33 mouse cellular contexts compared by ENCODE assay signal in genomic region chr1:133372113-133372512, GRCm38 (mm10). TPM values are rescaled to one million over a fixed set of nuclear protein-coding genes. Genes with fewer than 3 reads are reported as not detected.
DNase-seq lines count a peak whose midpoint lies in the region; ATAC-seq and TF ChIP-seq lines count a peak whose summit lies in the region.
"Had no signal": no experiment of that assay in that cellular context is flagged by ENCODE, and none has a peak within 500 bp of the region (broad histone marks: within the 10 kb centered on the region; RNA-seq: fewer than 3 reads in every experiment).

No protein-coding gene starts in this region.

- no peak for TF ChIP-seq CTCF in forebrain, postnatal 0 days (IDR thresholded peaks at IDR 0.05; ENCODE audit: low read depth)

- H3K4me3 ChIP-seq in forebrain, embryonic 10.5 days: no peak overlapping the region
- H3K4me3 ChIP-seq in forebrain, postnatal 0 days (ENCODE audit: low read depth, low read length): no peak overlapping the region
- no peak overlapping the region for H3K4me3 ChIP-seq in liver, embryonic 12.5 days
- H3K4me3 ChIP-seq: hindbrain, embryonic 12.5 days; megakaryocyte, embryonic 14.5 days; neural tube, embryonic 15.5 days had no signal

- no peaks in the 10 kb centered on the region for H3K9me3 ChIP-seq in forebrain, embryonic 10.5 days
- H3K9me3 ChIP-seq in forebrain, postnatal 0 days (ENCODE audit: low read length): no peaks in the 10 kb centered on the region
- no peaks in the 10 kb centered on the region for H3K9me3 ChIP-seq in liver, embryonic 12.5 days (replicated peaks)
- H3K9me3 ChIP-seq: G1E; hindbrain, embryonic 12.5 days; neural tube, embryonic 15.5 days had no signal

- H3K4me1 ChIP-seq in forebrain, embryonic 10.5 days: peaks cover 36% of the 10 kb centered on the region
- no peaks in the 10 kb centered on the region for H3K4me1 ChIP-seq in forebrain, postnatal 0 days (ENCODE audit: insufficient read depth)
- H3K4me1 ChIP-seq in liver, embryonic 12.5 days: peaks cover 31% of the 10 kb centered on the region

- H3K36me3 ChIP-seq in forebrain, embryonic 10.5 days (replicated peaks): no peaks in the 10 kb centered on the region
- H3K36me3 ChIP-seq in forebrain, postnatal 0 days (ENCODE audit: insufficient read depth): no peaks in the 10 kb centered on the region; the same call in 1 of the 2 replicates
- no peaks in the 10 kb centered on the region for H3K36me3 ChIP-seq in liver, embryonic 12.5 days
- H3K36me3 ChIP-seq: G1E; hindbrain, embryonic 12.5 days; neural tube, embryonic 15.5 days had no signal

- H3K9ac ChIP-seq in forebrain, postnatal 0 days: no peak overlapping the region
- no peak overlapping the region for H3K9ac ChIP-seq in liver, embryonic 12.5 days
- H3K9ac ChIP-seq: hindbrain, embryonic 12.5 days; neural tube, embryonic 15.5 days had no signal

- H3K27ac ChIP-seq in forebrain, embryonic 10.5 days: 0 out of 2 replicates have a peak overlapping the region, but pooled peaks have one; percentile 17
- no peak overlapping the region for H3K27ac ChIP-seq in forebrain, postnatal 0 days (ENCODE audit: low read depth, low read length)
- H3K27ac ChIP-seq in liver, embryonic 12.5 days: peak overlapping the region; percentile 58
- H3K27ac ChIP-seq: hindbrain, embryonic 12.5 days; neural tube, embryonic 15.5 days had no signal

- peaks cover 17% of the 10 kb centered on the region for H3K27me3 ChIP-seq in forebrain, embryonic 10.5 days (ENCODE audit: poor library complexity, severe bottlenecking)
- H3K27me3 ChIP-seq in forebrain, postnatal 0 days (ENCODE audit: insufficient read depth, low read length): no peaks in the 10 kb centered on the region
- no peaks in the 10 kb centered on the region for H3K27me3 ChIP-seq in liver, embryonic 12.5 days (replicated peaks)
- H3K27me3 ChIP-seq: hindbrain, embryonic 12.5 days; neural tube, embryonic 15.5 days had no signal

- no peak for DNase-seq in forebrain, embryonic 10.5 days (ENCODE audit: extremely low spot score, low spot score)
- no peak for DNase-seq in forebrain, postnatal 0 days
- DNase-seq in kidney, postnatal 36 days: peak; percentile 46 to 49
- no peak for DNase-seq in kidney, adult 8-10 months
- DNase-seq in cerebellum, adult 8-10 months: no peak
- DNase-seq in layer of hippocampus, adult 18-20 months (ENCODE audit: low spot score in 2 of 2): no peak
- DNase-seq in right cerebral cortex, postnatal 4 days: no peak
- DNase-seq: cerebellum, adult 11 months; cerebellum, postnatal 14 days; embryo, embryonic 11 days; heart, postnatal 10 days; left cerebral cortex, postnatal 4 days; lung, adult 18-20 months; lung, postnatal 14 days; spleen, adult 18-20 months; thymus, adult 18-20 months; thymus, postnatal 4 days had no signal

- no peak for ATAC-seq in forebrain, postnatal 0 days
- peak; percentile 29 for ATAC-seq in liver, embryonic 12.5 days
- ATAC-seq: activated CD4-positive, CD25-positive, alpha-beta regulatory T cell, adult 4 months; inflammation-experienced regulatory T-cells, adult 6 months; midbrain, embryonic 16.5 days had no signal

- H3K4me2 ChIP-seq in forebrain, postnatal 0 days (ENCODE audit: low read depth): no peak overlapping the region
- H3K4me2 ChIP-seq in liver, embryonic 12.5 days: no peak overlapping the region
- H3K4me2 ChIP-seq: heart, embryonic 11.5 days; hindbrain, embryonic 12.5 days; neural tube, embryonic 15.5 days had no signal

- 82% methylated on average over 8 of the region's 8 CpGs for WGBS in forebrain, embryonic 10.5 days
- 79% methylated on average over 8 of the region's 8 CpGs for WGBS in forebrain, postnatal 0 days
- 41% methylated on average over 8 of the region's 8 CpGs for WGBS in liver, embryonic 12.5 days (ENCODE audit: insufficient replicate concordance)

RNA-seq across cellular contexts. Expression of gene Etnk2, which starts 8.7 kb away (rescaled TPM):
- 1.7 and 2.3 TPM in 2 replicates for polyA plus RNA-seq in forebrain, embryonic 10.5 days (2016; fragmentation: Nextera tagmentation; extraction: Ambion mirVana)
- total RNA-seq in forebrain, postnatal 0 days (2014; rRNA removed): 15.5 and 25.3 TPM in 2 replicates
- polyA plus RNA-seq in forebrain, postnatal 0 days (2015; fragmentation: Nextera tagmentation; extraction: Ambion mirVana): 10.3 and 17.6 TPM in 2 replicates
- polyA plus RNA-seq in liver, embryonic 12.5 days (2016; fragmentation: Nextera tagmentation; extraction: Ambion mirVana): 4.0 and 4.1 TPM in 2 replicates
- total RNA-seq in layer of hippocampus, adult 18-20 months (2021): 1 to 10 TPM; 1.0 to 2.1 TPM
- total RNA-seq: granulocyte monocyte progenitor cell, adult 5-6 weeks had no signal
- polyA plus RNA-seq: G1E; inflammation-experienced regulatory T-cells, adult 6 months had no signal

RNA-seq across cellular contexts. Expression of gene Ren1, which starts 21.8 kb away (rescaled TPM):
- not detected in 2 replicates for polyA plus RNA-seq in forebrain, embryonic 10.5 days (2016; fragmentation: Nextera tagmentation; extraction: Ambion mirVana)
- 0.14 and 0.15 TPM in 2 replicates for total RNA-seq in forebrain, postnatal 0 days (2014; rRNA removed)
- 0.12 and 0.88 TPM in 2 replicates for polyA plus RNA-seq in forebrain, postnatal 0 days (2015; fragmentation: Nextera tagmentation; extraction: Ambion mirVana)
- polyA plus RNA-seq in liver, embryonic 12.5 days (2016; fragmentation: Nextera tagmentation; extraction: Ambion mirVana): 0.29 and 0.39 TPM in 2 replicates
- total RNA-seq in layer of hippocampus, adult 18-20 months (2021): under 1 TPM in 1 of 2 experiments, not detected in 1; 0.20 TPM
- total RNA-seq: G1E; gastrocnemius, adult 8-10 months; granulocyte monocyte progenitor cell, adult 5-6 weeks; layer of hippocampus, postnatal 25 days; left cerebral cortex, postnatal 4 days had no signal
- polyA plus RNA-seq: activated CD4-positive, CD25-positive, alpha-beta regulatory T cell, adult 4 months; forebrain, embryonic 11.5 days; G1E; heart, embryonic 11.5 days; inflammation-experienced regulatory T-cells, adult 6 months; midbrain, embryonic 16.5 days had no signal

RNA-seq across cellular contexts. Expression of gene Kiss1, which starts 50.4 kb away (rescaled TPM):
- polyA plus RNA-seq in forebrain, embryonic 10.5 days (2016; fragmentation: Nextera tagmentation; extraction: Ambion mirVana): not detected in 2 replicates
- total RNA-seq in forebrain, postnatal 0 days (2014; rRNA removed): not detected in 2 replicates
- not detected in 2 replicates for polyA plus RNA-seq in forebrain, postnatal 0 days (2015; fragmentation: Nextera tagmentation; extraction: Ambion mirVana)
- not detected in 2 replicates for polyA plus RNA-seq in liver, embryonic 12.5 days (2016; fragmentation: Nextera tagmentation; extraction: Ambion mirVana)
- not detected for total RNA-seq in layer of hippocampus, adult 18-20 months (2021)
- total RNA-seq: G1E; gastrocnemius, adult 8-10 months; granulocyte monocyte progenitor cell, adult 5-6 weeks; heart, postnatal 10 days; layer of hippocampus, postnatal 25 days; left cerebral cortex, postnatal 4 days had no signal
- polyA plus RNA-seq: activated CD4-positive, CD25-positive, alpha-beta regulatory T cell, adult 4 months; brain, embryonic 14.5 days; embryonic facial prominence, embryonic 14.5 days; G1E; heart, embryonic 11.5 days; hindbrain, embryonic 12.5 days; inflammation-experienced regulatory T-cells, adult 6 months; large intestine, adult 2 months; midbrain, embryonic 16.5 days; neural tube, embryonic 15.5 days had no signal

RNA-seq across cellular contexts. Expression of gene Sox13, which starts 52.1 kb away (rescaled TPM):
- 12.5 and 14.1 TPM in 2 replicates for polyA plus RNA-seq in forebrain, embryonic 10.5 days (2016; fragmentation: Nextera tagmentation; extraction: Ambion mirVana)
- 8.0 and 9.7 TPM in 2 replicates for total RNA-seq in forebrain, postnatal 0 days (2014; rRNA removed)
- polyA plus RNA-seq in forebrain, postnatal 0 days (2015; fragmentation: Nextera tagmentation; extraction: Ambion mirVana): 2.0 and 3.0 TPM in 2 replicates
- 3.4 and 3.7 TPM in 2 replicates for polyA plus RNA-seq in liver, embryonic 12.5 days (2016; fragmentation: Nextera tagmentation; extraction: Ambion mirVana)
- total RNA-seq in layer of hippocampus, adult 18-20 months (2021): 1 to 10 TPM; 7.4 to 7.9 TPM
- polyA plus RNA-seq: activated CD4-positive, CD25-positive, alpha-beta regulatory T cell, adult 4 months; inflammation-experienced regulatory T-cells, adult 6 months had no signal

Comparison
In these comparisons a context has a peak if more than half of its experiments do, and no peak if none do; other contexts are left out.
1. DNase-seq: peak in kidney, postnatal 36 days (2 of 2); none in forebrain, embryonic 10.5 days (single experiment), forebrain, postnatal 0 days (single experiment), kidney, adult 8-10 months (0 of 2), cerebellum, adult 8-10 months (single experiment), layer of hippocampus, adult 18-20 months (0 of 2) and right cerebral cortex, postnatal 4 days (single experiment).